Mouse (Mus musculus): ENCODE data around the gene Epb41l4b. TPM values are rescaled to one million over a fixed set of nuclear protein-coding genes. Genes with fewer than 3 reads are reported as not detected.

Gene Epb41l4b
- polyA plus RNA-seq, 1 experiment from 2014 or later = 3.1 TPM

GRCm38 (mm10) chr4:57002751-57003150 lies 140.5 kb downstream of the Epb41l4b start:
- Histone ChIP-seq H3K27ac (no peak overlapping the region), H3K4me1 (peaks cover 14% of the 10 kb centered on the region), H3K4me3 (no peak overlapping the region), H3K4me2 (no peak overlapping the region), H3K9me3 (no peaks in the 10 kb centered on the region), H3K9ac (no peak overlapping the region), H3K27me3 (no peaks in the 10 kb centered on the region), H3K36me3 (no peaks in the 10 kb centered on the region)
- WGBS = 61% methylated on average over 3 of the region's 3 CpGs
- ATAC-seq (ENCODE audit: insufficient number of reproducible peaks, insufficient read depth, low FRiP score, low TSS enrichment, low read depth) = no peak

- no peak overlapping the region for H3K4me2 ChIP-seq
- no peaks in the 10 kb centered on the region; the same call in 1 of the 2 replicates for H3K36me3 ChIP-seq
- no peak overlapping the region for H3K4me3 ChIP-seq
- H3K9ac ChIP-seq = no peak overlapping the region
- H3K4me1 ChIP-seq = peaks cover 14% of the 10 kb centered on the region
- no peak for ATAC-seq (ENCODE audit: insufficient number of reproducible peaks, insufficient read depth, low FRiP score, low TSS enrichment, low read depth)
- 82% methylated on average over 2 of the region's 2 CpGs for WGBS
- H3K27ac ChIP-seq = no peak overlapping the region
- H3K9me3 ChIP-seq = peaks cover 2% of the 10 kb centered on the region; the same call in 1 of the 2 replicates
- H3K27me3 ChIP-seq = no peaks in the 10 kb centered on the region
Observed at GRCm38 (mm10) chr4:57001437-57001836, 141.8 kb downstream of the Epb41l4b start.

GRCm38 (mm10) chr4:56993331-56993730 lies 149.9 kb downstream of the Epb41l4b start:
- H3K4me1 ChIP-seq = peaks cover 12% of the 10 kb centered on the region
- peaks cover 31% of the 10 kb centered on the region for H3K27me3 ChIP-seq
- no peak overlapping the region for H3K9ac ChIP-seq
- no peak overlapping the region for H3K4me2 ChIP-seq
- no peak overlapping the region for H3K27ac ChIP-seq
- no peak overlapping the region for H3K4me3 ChIP-seq
- 83% methylated on average over 7 of the region's 7 CpGs for WGBS
- no peaks in the 10 kb centered on the region; the same call in 1 of the 2 replicates for H3K36me3 ChIP-seq
- no peak for ATAC-seq (ENCODE audit: insufficient number of reproducible peaks, insufficient read depth, low FRiP score, low TSS enrichment, low read depth)
- H3K9me3 ChIP-seq = peaks cover 4% of the 10 kb centered on the region; the same call in 1 of the 2 replicates

- Histone ChIP-seq H3K4me1 (peaks cover 12% of the 10 kb centered on the region), H3K4me3 (no peak overlapping the region), H3K9me3 (peaks cover 4% of the 10 kb centered on the region; the same call in 1 of the 2 replicates), H3K9ac (no peak overlapping the region), H3K27me3 (peaks cover 38% of the 10 kb centered on the region), H3K27ac (no peak overlapping the region), H3K36me3 (no peaks in the 10 kb centered on the region; the same call in 1 of the 2 replicates), H3K4me2 (no peak overlapping the region)
- 43% methylated on average over 2 of the region's 2 CpGs for WGBS
- ATAC-seq (ENCODE audit: insufficient number of reproducible peaks, insufficient read depth, low FRiP score, low TSS enrichment, low read depth) = no peak
Observed at GRCm38 (mm10) chr4:56991951-56992350, 151.3 kb downstream of the Epb41l4b start.

- Histone ChIP-seq H3K27ac (no peak within 1 kb of the TSS), H3K4me3 (peak within 1 kb of the TSS; percentile 69), H3K4me1 (peaks cover 12% of the 10 kb centered on the region), H3K9ac (peak within 1 kb of the TSS; percentile 77), H3K9me3 (no peaks in the 10 kb centered on the region), H3K4me2 (peak within 1 kb of the TSS; percentile 97), H3K36me3 (no peaks in the 10 kb centered on the region), H3K27me3 (peaks cover 38% of the 10 kb centered on the region)
- under 1% methylated on average over 38 of the region's 44 CpGs for WGBS
- peak; percentile 69 for ATAC-seq (ENCODE audit: insufficient number of reproducible peaks, insufficient read depth, low FRiP score, low TSS enrichment, low read depth)
Observed at GRCm38 (mm10) chr4:56990215-56990584, 153.0 kb downstream of the Epb41l4b start, which contains the start of gene Frrs1l. Gene Frrs1l, minus strand, starts transcription at chr4:56990391.

- 4% methylated on average over 45 of the region's 45 CpGs for WGBS
Observed at GRCm38 (mm10) chr4:56989431-56990214, 153.6 kb downstream of the Epb41l4b start.

GRCm38 (mm10) chr4:56965586-56966179 lies 177.6 kb downstream of the Epb41l4b start:
- no peaks in the 10 kb centered on the region for H3K27me3 ChIP-seq

More at GRCm38 (mm10) chr4:56989431-56990214, 153.6 kb downstream of the Epb41l4b start:
- Histone ChIP-seq H3K4me2 (peak overlapping the region; percentile 97), H3K4me1 (peaks cover 12% of the 10 kb centered on the region), H3K4me3 (peak overlapping the region; percentile 69), H3K27ac (no peak overlapping the region), H3K27me3 (peaks cover 38% of the 10 kb centered on the region), H3K9me3 (no peaks in the 10 kb centered on the region), H3K9ac (peak overlapping the region; percentile 77), H3K36me3 (no peaks in the 10 kb centered on the region)
- 0 out of 2 replicates have a peak, but pooled peaks have one; percentile 6 for ATAC-seq (ENCODE audit: insufficient number of reproducible peaks, insufficient read depth, low FRiP score, low TSS enrichment, low read depth)

GRCm38 (mm10) chr4:56963687-56964086 lies 179.6 kb downstream of the Epb41l4b start:
- Histone ChIP-seq H3K27me3 (no peaks in the 10 kb centered on the region), H3K4me2 (no peak overlapping the region), H3K27ac (no peak overlapping the region), H3K9ac (no peak overlapping the region), H3K4me3 (no peak overlapping the region), H3K36me3 (no peaks in the 10 kb centered on the region), H3K9me3 (no peaks in the 10 kb centered on the region), H3K4me1 (no peaks in the 10 kb centered on the region)
- no peak for ATAC-seq (ENCODE audit: insufficient number of reproducible peaks, insufficient read depth, low FRiP score, low TSS enrichment, low read depth)
- 88% methylated on average over 6 of the region's 6 CpGs for WGBS

More at GRCm38 (mm10) chr4:56965586-56966179, 177.6 kb downstream of the Epb41l4b start:
- Histone ChIP-seq H3K27ac (no peak overlapping the region), H3K4me3 (no peak overlapping the region), H3K4me1 (peaks cover 4% of the 10 kb centered on the region; the same call in 1 of the 2 replicates), H3K36me3 (no peaks in the 10 kb centered on the region), H3K4me2 (no peak overlapping the region), H3K9ac (no peak overlapping the region), H3K9me3 (no peaks in the 10 kb centered on the region)
- 83% methylated on average over 7 of the region's 7 CpGs for WGBS
- no peak for ATAC-seq (ENCODE audit: insufficient number of reproducible peaks, insufficient read depth, low FRiP score, low TSS enrichment, low read depth)

- no peak for ATAC-seq (ENCODE audit: insufficient number of reproducible peaks, insufficient read depth, low FRiP score, low TSS enrichment, low read depth)
- no peak overlapping the region for H3K4me2 ChIP-seq
- H3K27ac ChIP-seq = no peak overlapping the region
- no peaks in the 10 kb centered on the region for H3K36me3 ChIP-seq
- no peaks in the 10 kb centered on the region for H3K27me3 ChIP-seq
- no peak overlapping the region for H3K4me3 ChIP-seq
- peaks cover 4% of the 10 kb centered on the region; the same call in 1 of the 2 replicates for H3K4me1 ChIP-seq
- no peak overlapping the region for H3K9ac ChIP-seq
- H3K9me3 ChIP-seq = no peaks in the 10 kb centered on the region
- 77% methylated on average over 12 of the region's 12 CpGs for WGBS
Observed at GRCm38 (mm10) chr4:56961320-56961925, 181.8 kb downstream of the Epb41l4b start.

- Histone ChIP-seq H3K4me1 (peaks cover 4% of the 10 kb centered on the region; the same call in 1 of the 2 replicates), H3K4me3 (no peak overlapping the region), H3K9me3 (no peaks in the 10 kb centered on the region), H3K36me3 (no peaks in the 10 kb centered on the region), H3K27ac (no peak overlapping the region), H3K4me2 (no peak overlapping the region), H3K27me3 (no peaks in the 10 kb centered on the region), H3K9ac (no peak overlapping the region)
- no peak for ATAC-seq (ENCODE audit: insufficient number of reproducible peaks, insufficient read depth, low FRiP score, low TSS enrichment, low read depth)
- 54% methylated on average over 9 of the region's 9 CpGs for WGBS
Observed at GRCm38 (mm10) chr4:56957518-56957917, 185.7 kb downstream of the Epb41l4b start.

- Histone ChIP-seq H3K9ac (no peak overlapping the region), H3K4me3 (no peak overlapping the region), H3K9me3 (no peaks in the 10 kb centered on the region), H3K36me3 (no peaks in the 10 kb centered on the region), H3K4me2 (no peak overlapping the region), H3K4me1 (peaks cover 4% of the 10 kb centered on the region; the same call in 1 of the 2 replicates), H3K27me3 (no peaks in the 10 kb centered on the region), H3K27ac (no peak overlapping the region)
- no peak for ATAC-seq (ENCODE audit: insufficient number of reproducible peaks, insufficient read depth, low FRiP score, low TSS enrichment, low read depth)
- 61% methylated on average over 6 of the region's 6 CpGs for WGBS
Observed at GRCm38 (mm10) chr4:56953235-56953634, 190.0 kb downstream of the Epb41l4b start.

Data from embryonic facial prominence, embryonic 13.5 days (tissue).